Mouse (Mus musculus) forebrain, embryonic 13.5 days (tissue): ENCODE results near the gene Clip2. TPM values are rescaled to one million over a fixed set of nuclear protein-coding genes. Genes with fewer than 3 reads are reported as not detected.
A peak's percentile ranks its signal among the peaks of the same experiment; 100 is the strongest.

Experiments used
- ATAC-seq: fragments of 200-750 bp; cut with Nextera tagmentation; 2 replicates; pipeline ENCODE4 v1.8.0; 2017
- H3K27ac ChIP-seq: fragments of 300-500 bp; sonication (generic); 2 replicates; pipeline ENCODE4 v1.5.1; 2015; ENCODE audit warnings: inconsistent platforms, mild to moderate bottlenecking, moderate library complexity
- H3K27me3 ChIP-seq: fragments of 300-500 bp; sonication (generic); 2 replicates; pipeline ENCODE4 v1.6.1; 2015; ENCODE audit warnings: mild to moderate bottlenecking, inconsistent platforms
- H3K36me3 ChIP-seq: fragments of 300-500 bp; sonication (generic); 2 replicates; pipeline ENCODE4 v1.6.1; 2015; ENCODE audit warnings: mild to moderate bottlenecking, inconsistent platforms; ENCODE audit not compliant: poor library complexity, severe bottlenecking
- H3K4me1 ChIP-seq: fragments of 300-500 bp; sonication (generic); 2 replicates; pipeline ENCODE4 v1.6.1; 2015; ENCODE audit warnings: inconsistent platforms
- H3K4me2 ChIP-seq: fragments of 300-500 bp; sonication (generic); 2 replicates; pipeline ENCODE4 v1.6.1; 2015; ENCODE audit warnings: inconsistent platforms, mild to moderate bottlenecking, moderate library complexity
- H3K4me3 ChIP-seq: fragments of 300-500 bp; sonication (generic); 2 replicates; pipeline ENCODE4 v1.5.1; 2015; ENCODE audit warnings: mild to moderate bottlenecking, inconsistent platforms
- H3K9ac ChIP-seq: fragments of 300-500 bp; sonication (generic); 2 replicates; pipeline ENCODE4 v1.6.1; 2015; ENCODE audit warnings: mild to moderate bottlenecking, inconsistent platforms
- H3K9me3 ChIP-seq: fragments of 300-500 bp; sonication (generic); replicated peaks from 2 replicates; pipeline ENCODE4 v1.6.1; 2016; ENCODE audit warnings: inconsistent platforms
- WGBS: fragments of 180-500 bp; shearing (Covaris S2); methylation state at CpG from one replicate; pipeline ENCODE4 v1.1.7; 2015; 5-methylcytosine and 5-hydroxymethylcytosine counted together
- polyA plus RNA-seq: library from polyadenylated mRNA; unstranded; fragments of >200 nt; fragmentation: Nextera tagmentation; extraction: Ambion mirVana; gene quantifications from 2 replicates; pipeline ENCODE4 v1.2.1, GENCODE M21; 2015

The Clip2 gene
- polyA plus RNA-seq, 1 experiment from 2014 or later, result 9.4 TPM

DNA sequence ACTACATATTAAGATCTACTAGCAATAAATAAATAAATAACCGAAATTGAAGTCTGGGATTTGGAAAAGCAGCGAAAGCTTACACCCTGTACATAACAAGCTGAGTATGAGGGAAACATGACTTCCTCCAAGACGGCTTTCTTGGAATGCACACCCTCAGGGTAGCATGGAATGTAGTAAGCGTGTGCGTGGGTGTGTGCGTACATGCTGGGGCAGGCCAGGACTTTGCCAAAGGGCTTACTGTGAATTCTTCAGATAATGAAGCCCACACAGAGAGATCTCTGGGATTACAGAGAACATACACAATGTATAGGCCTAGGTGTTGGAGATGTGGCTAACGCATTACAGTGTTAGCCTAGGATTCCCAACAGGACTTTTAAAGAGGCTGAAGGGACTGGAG, 25.3 kb upstream of the Clip2 start:
- Histone ChIP-seq H3K4me2 (no peak overlapping the region), H3K27me3 (no peaks in the 10 kb centered on the region), H3K9ac (no peak overlapping the region), H3K4me3 (no peak overlapping the region), H3K9me3 (no peaks in the 10 kb centered on the region), H3K36me3 (no peaks in the 10 kb centered on the region), H3K4me1 (peaks cover 4% of the 10 kb centered on the region), H3K27ac (no peak overlapping the region)
- 91% methylated on average over 7 of the region's 7 CpGs for WGBS
- no peak for ATAC-seq

DNA sequence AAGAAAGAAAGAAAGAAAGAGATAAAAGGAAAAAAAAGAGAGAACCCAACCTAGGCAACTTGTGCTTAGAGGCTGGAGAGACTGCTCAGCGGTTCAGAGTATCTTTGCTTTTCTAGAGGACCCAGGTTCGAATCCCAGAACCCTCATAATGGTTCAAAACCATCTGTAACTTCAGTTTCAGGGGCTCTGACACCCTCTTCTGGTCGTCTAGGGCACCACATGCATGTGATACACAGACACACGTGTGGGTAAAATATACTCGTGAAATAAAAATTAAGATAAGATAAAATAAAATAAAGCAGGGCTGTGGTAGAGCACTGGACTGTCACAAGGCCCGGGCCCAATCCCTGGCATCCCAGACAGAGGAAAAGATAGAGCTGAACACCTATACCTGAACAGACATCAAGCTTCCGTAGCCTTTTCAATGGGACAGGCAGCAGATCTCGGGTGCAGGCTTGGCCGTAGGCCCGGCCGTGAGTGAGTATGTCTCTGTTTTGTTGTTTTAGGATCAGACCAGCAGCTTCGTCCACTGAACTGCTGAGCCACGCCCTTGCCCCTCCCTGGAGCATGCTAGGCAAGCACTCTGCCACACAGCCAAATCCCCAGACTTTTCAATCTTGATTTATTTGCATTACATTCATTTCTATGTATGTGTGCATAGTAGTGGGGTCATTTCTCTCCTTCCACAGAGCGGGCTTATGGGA, 24.4 kb upstream of the Clip2 start:
- Histone ChIP-seq H3K4me1 (peaks cover 11% of the 10 kb centered on the region), H3K36me3 (no peaks in the 10 kb centered on the region), H3K27ac (no peak overlapping the region), H3K9me3 (no peaks in the 10 kb centered on the region), H3K4me2 (no peak overlapping the region), H3K27me3 (no peaks in the 10 kb centered on the region), H3K9ac (no peak overlapping the region), H3K4me3 (no peak overlapping the region)
- 81% methylated on average over 14 of the region's 14 CpGs for WGBS
- no peak for ATAC-seq

DNA sequence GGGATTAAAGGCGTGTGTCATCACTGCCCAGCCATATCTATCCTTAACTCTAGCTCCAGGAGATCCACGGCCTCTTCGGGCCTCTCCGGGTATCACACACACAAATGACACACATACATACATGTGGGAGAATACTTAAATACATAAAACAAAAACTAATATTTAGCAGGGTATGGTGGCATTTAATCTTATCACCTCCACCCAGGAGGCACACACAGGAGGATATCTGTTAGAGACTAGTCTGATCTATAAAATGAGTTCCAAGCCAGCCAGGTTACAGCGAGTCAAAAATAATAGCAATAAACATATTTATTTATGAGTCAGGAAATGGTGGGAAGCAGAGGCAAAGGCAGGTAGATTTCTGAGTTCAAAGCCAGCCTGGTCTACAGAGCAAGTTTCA, 23.6 kb upstream of the Clip2 start:
- Histone ChIP-seq H3K9me3 (no peaks in the 10 kb centered on the region), H3K27ac (no peak overlapping the region), H3K4me3 (no peak overlapping the region), H3K9ac (no peak overlapping the region), H3K27me3 (no peaks in the 10 kb centered on the region), H3K4me2 (no peak overlapping the region), H3K4me1 (peaks cover 11% of the 10 kb centered on the region), H3K36me3 (no peaks in the 10 kb centered on the region)
- WGBS, result 94% methylated on average over 5 of the region's 5 CpGs
- ATAC-seq, result no peak

DNA sequence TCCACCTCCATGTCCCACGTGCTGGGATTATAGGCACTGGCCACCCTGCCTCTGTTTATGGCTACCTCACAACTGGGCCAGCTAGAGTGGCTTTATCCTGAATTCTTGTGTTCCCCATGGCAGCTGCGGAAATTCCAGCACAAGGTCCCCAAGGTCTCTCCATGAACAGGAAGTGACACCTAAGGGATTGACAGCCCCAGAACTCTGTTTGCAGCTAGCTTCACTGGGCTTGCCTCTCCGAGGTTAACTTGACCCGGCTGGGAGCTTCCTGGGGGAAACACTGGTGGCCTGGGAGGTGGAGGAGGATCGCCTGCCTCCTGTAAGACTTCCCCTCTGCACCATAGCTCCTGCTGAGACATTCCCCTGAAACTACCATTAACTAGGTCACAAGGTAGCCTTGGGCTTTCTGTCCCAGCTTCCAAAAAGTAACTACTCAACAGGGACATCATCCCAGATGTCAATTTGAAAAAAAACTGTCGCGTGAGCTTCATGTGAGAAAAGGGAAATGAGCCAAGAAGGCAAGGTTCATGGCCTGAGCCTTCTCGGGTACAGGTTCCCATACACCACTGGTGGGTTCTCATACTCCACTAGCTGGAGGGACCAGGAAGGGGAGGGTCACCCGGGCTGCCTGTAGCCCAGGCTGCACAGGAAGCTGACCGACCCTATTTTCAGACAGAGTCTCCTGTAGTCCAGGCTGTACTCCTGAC, 20.4 kb upstream of the Clip2 start:
- Histone ChIP-seq H3K36me3 (no peaks in the 10 kb centered on the region), H3K4me3 (peak overlapping the region; percentile 45; the same call in 1 of the 2 replicates), H3K4me2 (peak overlapping the region; percentile 74), H3K9me3 (no peaks in the 10 kb centered on the region), H3K4me1 (peaks cover 14% of the 10 kb centered on the region), H3K27ac (0 out of 2 replicates have a peak overlapping the region, but pooled peaks have one; percentile 10), H3K27me3 (no peaks in the 10 kb centered on the region), H3K9ac (peak overlapping the region; percentile 54; the same call in 1 of the 2 replicates)
- ATAC-seq, result no peak
- 53% methylated on average over 10 of the region's 10 CpGs for WGBS

DNA sequence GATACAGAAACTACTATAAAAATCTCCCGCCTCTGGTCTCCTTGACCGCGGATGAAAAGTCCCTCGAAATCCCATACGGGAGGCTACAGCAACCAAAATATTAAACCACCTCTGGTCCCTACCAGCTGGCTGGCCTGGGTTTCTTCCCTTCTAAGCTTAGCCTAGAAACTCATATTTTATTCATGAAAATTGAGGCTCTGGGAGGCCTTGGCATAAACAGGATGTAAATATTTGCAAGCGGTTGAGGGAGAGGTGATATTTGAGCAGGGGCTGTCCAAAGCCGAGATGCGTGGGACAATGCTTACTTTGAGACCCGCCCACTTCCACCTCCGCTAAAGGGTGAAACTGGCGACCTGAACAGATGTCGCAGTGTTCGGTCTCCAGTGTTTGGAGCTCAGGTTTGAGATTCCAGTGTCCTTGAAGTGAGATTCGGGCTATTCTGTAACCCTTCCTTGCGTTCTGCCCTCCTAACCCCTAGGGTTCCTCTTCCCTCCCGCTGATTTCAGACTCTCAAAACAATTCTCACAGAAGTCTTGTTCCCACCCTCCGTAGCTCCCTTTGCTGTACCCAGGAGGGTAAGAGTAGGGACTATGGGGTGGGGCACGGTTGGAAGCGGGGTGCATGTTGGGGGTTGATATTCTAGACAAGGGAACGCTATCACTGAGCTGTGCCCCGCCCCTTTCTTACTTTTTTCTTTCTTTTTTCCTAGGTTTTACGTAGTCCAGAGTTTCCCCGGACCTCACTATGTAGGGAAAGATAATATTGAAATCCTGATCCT, 19.7 kb upstream of the Clip2 start:
- H3K27ac ChIP-seq, result peak overlapping the region; percentile 51
- no peaks in the 10 kb centered on the region for H3K9me3 ChIP-seq
- peak overlapping the region; percentile 45 for H3K4me3 ChIP-seq
- H3K9ac ChIP-seq, result peak overlapping the region; percentile 54
- H3K4me2 ChIP-seq, result peak overlapping the region; percentile 74
- ATAC-seq, result peak; percentile 75
- 1% methylated on average over 23 of the region's 23 CpGs for WGBS
- no peaks in the 10 kb centered on the region for H3K36me3 ChIP-seq
- H3K27me3 ChIP-seq, result no peaks in the 10 kb centered on the region
- peaks cover 14% of the 10 kb centered on the region for H3K4me1 ChIP-seq

DNA sequence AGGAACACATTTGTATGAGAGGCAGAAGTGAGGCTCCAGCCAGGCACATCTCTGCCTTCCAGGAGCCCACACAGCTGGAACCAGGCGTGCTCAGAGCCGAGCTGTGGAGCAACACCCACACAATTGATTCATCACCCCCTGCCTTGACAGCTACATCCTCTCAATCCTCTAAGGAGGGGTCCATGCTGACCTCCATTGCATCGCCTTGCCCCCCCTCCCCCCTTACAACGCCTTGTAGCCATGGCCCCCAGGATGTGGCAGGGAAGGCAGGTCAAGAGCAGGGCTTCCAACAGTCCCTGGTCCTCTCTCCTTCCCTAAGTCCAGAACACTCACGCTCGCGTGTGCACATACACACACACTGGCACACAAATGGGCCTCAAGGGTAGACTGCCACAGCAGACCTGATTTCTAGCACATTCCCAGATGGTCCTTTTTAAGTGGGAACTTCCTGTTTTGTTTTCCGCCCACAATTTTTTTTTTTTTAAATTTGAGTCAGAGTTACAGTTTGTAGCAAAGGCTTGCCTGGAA, 16.8 kb upstream of the Clip2 start:
- Histone ChIP-seq H3K9me3 (no peaks in the 10 kb centered on the region), H3K4me1 (peaks cover 14% of the 10 kb centered on the region), H3K9ac (no peak overlapping the region), H3K27ac (no peak overlapping the region; the same call in 1 of the 2 replicates), H3K4me3 (no peak overlapping the region), H3K36me3 (no peaks in the 10 kb centered on the region), H3K27me3 (no peaks in the 10 kb centered on the region), H3K4me2 (no peak overlapping the region)
- WGBS, result 69% methylated on average over 8 of the region's 8 CpGs
- ATAC-seq, result no peak

DNA sequence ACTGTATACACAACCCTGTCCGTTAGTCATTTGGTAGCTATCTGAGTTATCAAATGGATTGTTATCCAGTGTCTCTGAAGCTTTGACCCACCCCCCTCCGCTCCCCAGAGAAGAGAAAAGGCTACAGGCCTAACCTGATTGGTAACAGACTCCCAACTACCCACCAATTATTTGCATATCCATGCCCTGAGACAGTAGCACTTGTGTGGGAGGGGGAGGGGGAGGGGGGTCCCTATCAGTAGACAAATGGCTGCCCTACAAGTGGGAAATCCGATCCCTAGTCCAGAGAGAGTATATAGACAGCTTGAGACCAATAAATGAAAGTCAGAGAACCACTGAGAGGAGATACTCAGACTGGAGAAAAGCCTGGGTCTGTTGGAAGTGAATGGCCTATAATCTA, 15.8 kb upstream of the Clip2 start:
- Histone ChIP-seq H3K36me3 (no peaks in the 10 kb centered on the region), H3K27me3 (no peaks in the 10 kb centered on the region), H3K4me1 (peaks cover 14% of the 10 kb centered on the region), H3K4me2 (no peak overlapping the region), H3K27ac (no peak overlapping the region), H3K4me3 (no peak overlapping the region), H3K9me3 (no peaks in the 10 kb centered on the region), H3K9ac (no peak overlapping the region)
- WGBS, result 59% methylated on average over 3 of the region's 3 CpGs
- ATAC-seq, result no peak

DNA sequence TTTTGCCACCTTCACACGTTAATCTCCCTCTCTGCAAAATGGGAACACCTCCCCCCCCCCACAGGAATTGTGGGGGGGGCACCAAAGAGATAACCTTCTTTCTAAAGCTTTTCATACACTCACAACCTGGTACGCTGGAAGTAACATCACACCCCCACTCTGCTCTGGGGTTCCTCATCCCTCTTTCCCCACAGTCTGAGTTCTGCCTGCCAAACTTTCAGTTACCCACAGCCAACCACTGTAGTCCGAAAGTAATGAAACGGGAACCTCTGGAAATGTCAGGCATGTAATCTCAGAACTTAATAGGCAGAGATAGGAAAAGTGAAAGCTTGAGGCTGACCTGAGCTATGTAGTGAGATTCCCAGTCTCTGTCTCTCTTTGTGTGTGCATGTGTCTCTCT, 15.2 kb upstream of the Clip2 start:
- Histone ChIP-seq H3K36me3 (no peaks in the 10 kb centered on the region), H3K4me1 (peaks cover 9% of the 10 kb centered on the region), H3K9ac (no peak overlapping the region), H3K4me3 (no peak overlapping the region), H3K27ac (no peak overlapping the region), H3K9me3 (no peaks in the 10 kb centered on the region), H3K4me2 (no peak overlapping the region), H3K27me3 (no peaks in the 10 kb centered on the region)
- ATAC-seq, result no peak
- 85% methylated on average over 4 of the region's 4 CpGs for WGBS

DNA sequence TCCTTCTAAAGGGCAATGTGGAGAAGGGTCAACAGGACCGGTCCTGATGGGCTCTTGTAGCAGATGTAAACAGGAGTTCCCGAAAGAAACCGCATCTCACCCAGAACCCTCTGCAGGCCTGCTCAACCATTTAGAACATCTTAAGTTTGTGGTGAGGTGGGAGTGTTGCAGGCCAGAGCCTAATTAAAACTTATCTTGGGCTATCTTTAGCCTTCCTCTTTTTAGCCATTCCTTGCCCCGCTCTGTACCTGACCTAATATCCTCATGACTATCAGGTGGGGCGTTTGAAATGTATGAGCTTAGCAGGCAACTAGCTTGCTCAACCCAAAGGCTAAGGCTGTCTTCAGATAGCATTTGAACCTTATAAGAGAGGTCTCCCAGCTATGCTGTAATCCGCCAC, 13.5 kb upstream of the Clip2 start:
- Histone ChIP-seq H3K4me2 (no peak overlapping the region), H3K27me3 (no peaks in the 10 kb centered on the region), H3K4me1 (0 out of 2 replicates have a peak, but pooled peaks cover 3% of the 10 kb centered on the region), H3K9me3 (no peaks in the 10 kb centered on the region), H3K9ac (no peak overlapping the region), H3K4me3 (no peak overlapping the region), H3K36me3 (no peaks in the 10 kb centered on the region), H3K27ac (no peak overlapping the region)
- no peak for ATAC-seq
- 92% methylated on average over 6 of the region's 6 CpGs for WGBS

DNA sequence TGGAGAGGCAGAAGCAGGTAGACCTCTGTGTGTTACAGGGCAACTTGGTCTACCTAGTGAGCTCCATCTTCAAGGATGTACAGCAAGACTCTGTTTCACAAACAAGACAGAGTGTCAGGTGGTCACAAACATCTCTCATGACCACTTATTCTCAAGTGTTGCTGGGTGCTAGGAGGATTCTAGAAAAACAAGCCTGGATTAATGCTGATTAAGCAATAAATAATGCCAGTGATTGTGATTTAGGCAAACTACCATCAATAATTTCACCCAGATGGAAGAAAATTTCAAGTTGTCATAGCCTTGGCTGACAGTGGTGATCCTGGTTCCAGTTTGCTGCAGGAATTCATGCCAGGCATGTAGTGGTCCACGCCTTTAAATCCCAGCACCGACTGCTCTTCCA, 12.0 kb upstream of the Clip2 start:
- Histone ChIP-seq H3K9ac (no peak overlapping the region), H3K36me3 (no peaks in the 10 kb centered on the region), H3K4me1 (0 out of 2 replicates have a peak, but pooled peaks cover 3% of the 10 kb centered on the region), H3K4me2 (no peak overlapping the region), H3K27me3 (no peaks in the 10 kb centered on the region), H3K9me3 (no peaks in the 10 kb centered on the region), H3K27ac (no peak overlapping the region), H3K4me3 (no peak overlapping the region)
- ATAC-seq, result no peak
- WGBS, result 95% methylated on average over 2 of the region's 2 CpGs

DNA sequence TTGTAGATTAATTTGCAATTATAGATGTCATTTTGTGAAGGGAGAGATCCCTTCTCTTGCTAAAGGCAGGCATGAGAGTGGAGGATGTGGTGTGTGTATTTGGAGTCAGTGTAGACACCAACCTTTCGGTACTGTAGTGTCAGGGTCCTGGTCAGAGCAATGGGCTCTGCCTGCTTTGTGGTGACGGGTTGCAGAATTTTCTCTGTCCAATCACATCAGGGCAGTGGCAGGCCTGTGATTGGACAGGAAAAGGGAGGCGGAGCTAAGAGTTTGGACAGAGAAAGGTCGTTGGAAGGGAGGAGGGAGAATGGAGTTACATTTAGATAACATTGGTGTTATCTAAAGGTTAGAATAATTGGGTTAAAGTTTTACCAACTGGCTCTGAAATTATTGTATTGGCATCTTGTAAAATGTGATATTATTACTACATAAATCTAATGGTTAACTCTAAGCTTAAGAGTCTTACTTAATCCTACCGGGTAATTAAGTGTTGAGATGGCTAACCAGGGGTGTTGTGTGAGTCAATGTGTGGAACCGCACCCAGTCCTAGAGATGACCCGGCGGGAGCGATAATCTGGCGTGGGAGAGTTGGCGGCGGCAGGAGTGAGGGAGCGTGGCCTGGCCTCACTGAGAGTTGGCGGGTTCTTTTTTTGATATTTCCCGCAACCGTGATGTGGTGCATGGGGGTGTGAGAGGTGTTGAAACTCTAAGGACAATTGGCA, 8.4 kb upstream of the Clip2 start:
- no peak for ATAC-seq
- H3K4me1 ChIP-seq, result peaks cover 7% of the 10 kb centered on the region
- no peak overlapping the region for H3K4me3 ChIP-seq
- no peaks in the 10 kb centered on the region for H3K9me3 ChIP-seq
- H3K36me3 ChIP-seq, result no peaks in the 10 kb centered on the region
- no peak overlapping the region for H3K27ac ChIP-seq
- H3K27me3 ChIP-seq, result no peaks in the 10 kb centered on the region
- no peak overlapping the region for H3K9ac ChIP-seq
- no peak overlapping the region for H3K4me2 ChIP-seq
- 84% methylated on average over 16 of the region's 16 CpGs for WGBS
